Mouse (Mus musculus) layer of hippocampus, adult 6 months (tissue): Measurements from ENCODE around the gene H2afb2. TPM values are rescaled to one million over a fixed set of nuclear protein-coding genes. Genes with fewer than 3 reads are reported as not detected.

ENCODE experiments used
- long read RNA-seq, 2 experiments: library from polyadenylated mRNA; unstranded; transcript quantifications; one replicate each; pipeline ENCODE4 v2.0.0; 2019 to 2020
- polyA plus RNA-seq: library from polyadenylated mRNA; unstranded; fragments of <200 nt; fragmentation: Nextera tagmentation; gene quantifications from 2 replicates; pipeline ENCODE4 v1.2.3, GENCODE M21; 2021

H2afb2 gene
- polyA plus RNA-seq: not detected in 2 replicates
- long read RNA-seq, experiment 1: 0 reads
- long read RNA-seq, experiment 2: 0 reads

DNA sequence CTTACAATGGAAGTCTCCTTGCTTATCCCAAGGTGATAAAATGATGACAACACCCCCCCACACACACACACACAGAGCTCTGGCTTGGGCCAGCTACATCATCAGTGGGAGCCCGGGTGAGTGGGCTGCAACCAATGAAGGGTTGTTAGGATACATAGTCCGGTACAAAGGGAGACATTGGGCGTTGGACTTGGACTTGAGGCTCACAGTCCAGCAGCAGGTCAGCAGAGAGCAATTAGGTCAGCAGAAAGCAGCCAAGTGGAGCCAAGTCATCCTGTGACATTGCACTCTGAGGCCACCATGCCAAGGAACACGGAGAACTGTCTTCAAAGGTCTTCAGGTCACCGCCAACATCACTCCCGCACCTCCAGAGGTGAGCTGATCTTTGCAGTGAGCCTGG, at the start of gene H2afb2:
Gene H2afb2, plus strand, starts transcription at position 301 of the 400 bp plus-strand sequence.

Other genes starting within 250 kb of the H2afb2 start
- gene Cpxcr1, start 232.2 kb upstream of the H2afb2 start, polyA plus RNA-seq: not detected in 2 replicates